Mouse (Mus musculus) E14TG2a.4 (cell line): ENCODE results near the gene Wnt6.

ENCODE experiments used
- CTCF ChIP-seq: conservative IDR thresholded peaks from 2 replicates; pipeline ENCODE4 v1.5.1; 2014; ENCODE audit warnings: low read length
- NANOG ChIP-seq: IDR thresholded peaks from 2 replicates; pipeline ENCODE4 v1.6.1; 2014; ENCODE audit warnings: borderline replicate concordance, low read length, mixed read lengths
- POU5F1 ChIP-seq: IDR thresholded peaks from 2 replicates; pipeline ENCODE4 v1.6.1; 2014; ENCODE audit warnings: low read length, borderline replicate concordance

GRCm38 (mm10) chr1:74804211-74804870, 32.6 kb downstream of the Wnt6 start:
- TF ChIP-seq CTCF (no peak), POU5F1 (no peak), NANOG (no peak)
